Mouse (Mus musculus) left cerebral cortex, adult 11 months (tissue): ENCODE data around the gene Wnt9a.

ENCODE experiments used
- DNase-seq: peaks from one replicate; pipeline ENCODE4 v3.0.0; 2022; ENCODE audit warnings: low spot score

The Wnt9a gene

DNA sequence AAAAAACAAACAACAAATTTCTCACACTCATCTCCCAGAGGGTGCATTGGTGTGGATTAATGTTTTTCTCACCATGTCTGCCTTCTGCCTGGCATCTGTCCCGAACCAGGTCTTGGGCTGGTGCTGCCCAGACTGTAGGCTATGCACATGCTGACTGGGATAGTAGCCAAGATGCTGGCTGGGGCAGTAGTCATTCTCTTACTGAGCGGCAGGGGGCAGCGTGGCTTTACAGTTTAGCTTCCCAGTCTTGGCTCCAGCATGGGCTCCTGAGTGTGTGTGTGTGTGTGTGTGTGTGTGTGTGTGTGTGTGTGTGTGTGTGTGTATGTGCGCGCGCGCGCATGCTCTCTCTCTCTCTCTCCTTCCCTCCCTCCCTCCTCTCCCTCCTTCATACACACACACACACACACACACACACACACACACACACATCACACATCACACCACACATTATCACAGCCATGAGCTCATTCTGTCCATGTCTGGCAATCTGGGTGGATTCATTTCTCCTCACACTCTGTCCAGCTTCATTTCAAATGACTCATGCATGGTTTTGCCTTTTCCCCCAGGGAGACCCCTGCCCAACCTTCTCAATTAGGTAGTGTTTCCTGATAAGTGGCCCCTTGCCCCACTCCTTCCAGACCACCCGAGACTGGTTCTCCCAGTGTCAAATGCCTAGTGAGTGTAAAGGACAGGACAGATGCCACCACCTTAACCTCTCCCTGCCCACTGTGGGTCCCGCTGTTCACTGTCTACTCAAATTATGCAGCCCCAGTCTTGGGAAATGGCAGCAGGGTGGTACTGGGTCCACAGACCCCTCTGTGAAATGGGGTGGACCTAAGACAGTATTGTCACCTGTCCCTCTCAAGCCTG, 3.8 kb upstream of the Wnt9a start:
- peak; percentile 81 for DNase-seq

GRCm38 (mm10) chr11:59305008-59305820, 1.5 kb upstream of the Wnt9a start:
- DNase-seq = no peak

DNA sequence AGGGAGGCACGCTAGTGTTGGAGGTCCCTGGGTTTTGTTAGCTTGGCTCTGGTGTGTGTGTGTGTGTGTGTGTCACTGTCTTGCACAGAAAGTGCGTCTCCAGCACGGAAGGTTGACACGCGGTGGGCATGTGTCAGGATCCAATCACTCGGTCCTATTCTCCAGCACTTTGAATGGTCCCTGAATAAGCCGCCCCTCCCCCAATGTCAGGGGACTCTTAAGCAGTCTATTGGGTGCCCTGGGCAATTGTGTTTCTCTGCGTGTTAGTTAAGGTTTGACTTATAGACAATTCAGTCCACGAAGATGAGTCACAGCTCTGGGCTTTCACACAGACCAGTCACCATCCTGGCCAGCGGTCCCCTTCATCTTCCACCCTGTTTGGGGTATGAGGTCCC, 910 bp upstream of the Wnt9a start:
- DNase-seq = no peak

GRCm38 (mm10) chr11:59307422-59308163, 865 bp downstream of the Wnt9a start:
- no peak for DNase-seq

DNA sequence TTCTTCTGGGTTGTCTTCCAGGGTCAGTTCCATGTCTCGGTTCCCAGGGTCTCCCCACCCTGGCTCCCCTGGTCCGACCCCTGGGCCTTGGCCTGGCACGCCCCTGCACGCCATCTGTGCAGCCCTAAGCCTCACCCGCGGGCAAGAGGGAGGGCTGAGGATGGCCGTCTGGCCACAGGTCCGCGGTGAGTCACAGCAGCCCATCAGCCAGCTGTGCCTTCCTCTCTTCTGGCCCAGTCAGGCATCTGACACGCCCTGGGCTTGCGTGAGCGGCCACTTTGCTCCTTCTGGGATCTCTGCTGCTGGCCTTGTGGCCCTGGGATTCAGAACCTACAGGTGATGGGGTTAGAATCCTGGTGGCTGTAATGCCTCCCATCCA, 1.4 kb downstream of the Wnt9a start:
- no peak for DNase-seq

GRCm38 (mm10) chr11:59308625-59309024, 1.9 kb downstream of the Wnt9a start:
- no peak for DNase-seq

DNA sequence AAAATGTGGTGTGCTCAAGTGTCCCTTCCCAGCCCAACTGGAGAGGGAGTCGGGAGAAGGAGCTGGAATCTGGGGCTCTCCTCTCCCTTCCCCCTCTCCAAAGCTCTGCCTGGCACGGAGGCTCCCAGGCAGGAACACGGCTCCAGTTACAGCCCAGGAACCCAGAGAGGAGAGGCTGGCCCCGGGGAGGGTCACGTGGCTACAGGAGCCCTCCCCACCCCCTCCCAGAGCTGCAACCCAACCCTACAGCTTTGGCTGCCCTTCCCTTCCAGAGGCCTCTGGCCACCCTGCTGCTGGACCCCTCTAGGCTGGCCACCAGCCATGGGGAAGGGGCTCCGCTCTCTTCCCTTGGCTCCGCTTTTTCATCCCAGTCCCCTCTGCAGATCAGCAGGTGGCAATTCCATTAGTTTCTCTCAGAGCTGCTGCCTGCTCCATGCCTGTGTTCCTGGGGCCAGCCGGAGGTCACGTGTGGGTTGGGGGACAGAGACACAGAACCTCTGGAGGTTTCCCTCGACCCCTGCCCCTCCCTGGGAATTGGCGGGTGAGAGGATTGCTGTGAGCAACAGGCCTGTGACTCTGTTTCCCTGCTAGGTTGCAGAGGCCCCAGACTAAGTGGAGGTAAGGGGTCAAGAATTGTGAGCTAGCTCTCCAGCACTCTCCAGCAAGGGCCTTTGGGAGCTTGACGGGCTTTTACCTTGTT, 2.5 kb downstream of the Wnt9a start:
- DNase-seq = no peak

DNA sequence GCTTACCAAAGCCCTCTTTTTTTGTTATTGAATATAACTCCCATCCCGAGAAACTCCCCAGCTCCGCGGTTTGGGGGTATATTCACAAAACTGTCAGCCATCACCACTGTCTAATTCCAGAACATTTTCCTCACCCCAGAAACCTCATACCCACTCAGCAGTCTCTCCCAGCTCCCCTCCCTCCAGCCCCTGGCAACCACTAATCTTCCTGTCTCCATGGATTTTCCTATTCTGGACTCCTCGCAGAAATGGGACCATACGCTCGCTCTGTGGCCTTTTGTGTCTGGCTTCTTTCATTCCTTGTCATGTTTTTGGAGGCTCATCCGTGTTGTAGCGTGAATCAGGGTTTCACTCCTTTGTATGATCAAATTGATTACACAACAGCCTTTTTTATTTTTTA, 3.2 kb downstream of the Wnt9a start:
- DNase-seq = no peak

DNA sequence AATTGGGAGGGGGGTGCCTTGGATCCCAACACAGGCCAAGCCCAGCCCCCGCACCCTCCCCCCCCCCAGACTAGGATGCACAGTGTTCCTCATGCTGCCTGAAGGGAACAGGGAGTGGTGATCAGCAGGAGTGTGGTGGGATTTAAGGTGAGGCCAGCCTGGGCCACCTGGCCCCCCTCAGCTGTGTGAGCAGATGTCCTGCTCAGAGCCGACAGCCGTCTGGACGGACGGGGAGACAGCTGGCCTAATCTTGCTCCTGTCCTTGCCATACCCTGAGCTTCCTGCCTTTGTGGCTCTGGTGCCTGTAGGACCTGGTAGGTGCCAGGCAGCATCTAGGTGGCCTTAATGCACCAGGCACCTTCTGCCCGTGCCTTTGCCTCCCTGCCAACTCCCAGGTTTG, 5.3 kb downstream of the Wnt9a start:
- no peak for DNase-seq

DNA sequence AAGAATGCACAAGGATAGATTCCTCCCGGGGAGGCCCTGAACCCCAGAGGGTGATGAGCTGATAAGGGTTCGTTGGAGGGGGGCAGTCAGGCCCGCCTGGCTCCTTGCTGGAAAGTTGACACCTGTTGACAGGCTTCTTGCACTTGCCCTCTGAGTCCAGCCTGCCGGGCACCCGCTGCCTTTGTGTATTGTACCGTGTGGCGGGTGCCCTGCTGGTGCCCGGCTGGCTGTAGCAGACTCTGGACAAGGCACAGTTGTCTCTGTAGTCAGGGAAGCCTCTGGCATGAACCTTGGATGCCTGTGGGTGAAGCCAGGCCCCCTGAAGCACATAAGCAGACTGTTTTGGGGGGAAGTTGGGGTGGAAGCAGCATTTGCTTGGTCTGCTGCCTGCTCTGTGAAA, 5.8 kb downstream of the Wnt9a start:
- no peak for DNase-seq

- no peak for DNase-seq
Measured at GRCm38 (mm10) chr11:59313029-59313811, 6.5 kb downstream of the Wnt9a start.

GRCm38 (mm10) chr11:59313944-59314343, 7.2 kb downstream of the Wnt9a start:
- DNase-seq = no peak

DNA sequence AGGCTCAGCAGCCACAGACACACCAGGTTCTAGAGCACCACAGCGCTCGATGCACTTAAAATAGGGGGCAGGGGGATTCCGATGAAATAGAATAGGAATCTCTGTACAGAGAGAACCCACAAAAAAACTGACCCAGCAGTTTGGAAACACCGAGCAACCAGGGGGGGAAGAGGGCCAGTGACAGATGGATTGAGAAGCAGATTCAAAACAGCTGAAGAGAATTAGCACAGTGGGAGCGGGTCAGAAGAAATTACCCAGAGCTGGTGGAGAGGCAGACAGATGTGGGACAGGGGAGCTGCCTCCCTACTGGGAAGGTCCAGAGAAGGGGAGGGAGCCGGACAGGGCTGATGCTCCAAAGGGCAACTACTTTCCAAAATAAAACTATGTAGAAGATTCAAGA, 9.8 kb downstream of the Wnt9a start:
- no peak for DNase-seq

- DNase-seq = no peak
Measured at GRCm38 (mm10) chr11:59322988-59323387, 16.3 kb downstream of the Wnt9a start.

DNA sequence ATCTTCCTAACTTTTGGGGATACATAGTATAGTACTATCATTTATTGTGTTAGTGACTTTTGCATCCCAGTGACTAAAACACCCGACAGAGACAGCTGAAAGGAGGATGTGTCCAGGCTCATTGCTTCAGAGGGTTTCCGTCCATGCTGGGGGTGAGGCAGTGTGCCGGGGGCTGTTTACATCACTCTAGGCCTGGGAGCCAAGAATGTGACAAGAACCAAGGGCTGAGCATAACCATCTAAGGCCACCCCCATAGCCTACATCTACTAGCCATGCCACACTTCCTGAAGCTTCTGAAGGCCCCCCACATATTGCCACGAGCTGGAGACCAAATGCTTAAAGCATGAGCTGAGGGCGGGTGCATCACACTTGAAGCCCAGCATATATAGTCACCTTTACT, 18.0 kb downstream of the Wnt9a start:
- DNase-seq = no peak

DNA sequence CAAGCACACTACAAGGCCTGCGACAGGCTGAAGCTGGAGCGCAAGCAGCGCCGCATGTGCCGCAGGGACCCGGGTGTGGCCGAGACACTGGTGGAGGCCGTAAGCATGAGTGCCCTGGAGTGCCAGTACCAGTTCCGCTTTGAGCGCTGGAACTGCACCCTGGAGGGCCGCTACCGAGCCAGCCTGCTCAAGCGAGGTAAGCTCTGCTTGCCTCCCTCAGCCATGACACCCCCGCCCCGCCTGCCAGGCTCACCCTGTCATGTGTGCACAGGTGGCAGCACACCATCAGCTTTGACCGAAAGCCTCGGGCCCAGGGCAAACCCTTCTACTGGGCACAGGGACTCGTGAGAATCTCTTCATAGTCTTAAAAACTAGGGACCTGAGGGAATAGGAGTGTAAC, 20.9 kb downstream of the Wnt9a start:
- no peak for DNase-seq

DNA sequence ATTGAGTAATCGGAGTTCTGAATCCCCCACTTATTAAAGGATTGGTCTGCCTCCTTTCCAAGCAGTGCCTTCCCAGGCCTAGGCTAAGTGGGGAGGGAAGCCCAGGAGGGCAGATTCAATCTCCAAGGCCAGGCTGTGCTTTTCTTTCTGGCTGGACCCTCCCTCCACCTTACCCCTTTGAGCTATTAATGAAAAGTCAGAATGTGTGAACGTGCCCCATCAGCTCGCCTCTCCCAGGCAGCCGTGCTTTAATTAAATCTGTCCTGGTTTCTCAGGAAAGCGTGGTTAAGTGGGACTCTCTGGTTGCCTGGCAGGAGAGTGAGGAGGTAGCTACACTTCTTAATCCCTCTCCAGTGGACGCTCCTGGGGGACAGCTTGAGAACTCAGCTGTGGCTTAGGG, 22.9 kb downstream of the Wnt9a start:
- DNase-seq = no peak

DNA sequence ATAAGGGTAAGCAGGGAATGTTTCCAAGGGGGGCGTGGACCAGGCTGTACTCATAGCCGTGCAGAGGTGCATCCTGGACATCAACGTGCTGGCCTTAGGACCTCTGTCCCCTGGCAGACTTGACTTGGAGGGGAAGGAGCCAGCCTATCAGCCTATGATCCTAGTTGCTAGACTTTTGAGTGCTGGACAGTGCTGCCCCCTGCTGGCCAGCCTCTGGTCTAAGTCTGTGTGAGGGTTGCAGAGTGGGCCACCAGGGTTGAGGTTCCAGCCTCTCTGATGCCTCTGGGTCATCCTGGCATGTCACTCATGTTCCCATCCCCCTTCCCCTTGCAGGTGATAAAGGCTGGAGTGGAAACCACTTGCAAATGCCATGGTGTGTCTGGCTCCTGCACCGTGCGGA, 23.8 kb downstream of the Wnt9a start:
- DNase-seq = no peak

DNA sequence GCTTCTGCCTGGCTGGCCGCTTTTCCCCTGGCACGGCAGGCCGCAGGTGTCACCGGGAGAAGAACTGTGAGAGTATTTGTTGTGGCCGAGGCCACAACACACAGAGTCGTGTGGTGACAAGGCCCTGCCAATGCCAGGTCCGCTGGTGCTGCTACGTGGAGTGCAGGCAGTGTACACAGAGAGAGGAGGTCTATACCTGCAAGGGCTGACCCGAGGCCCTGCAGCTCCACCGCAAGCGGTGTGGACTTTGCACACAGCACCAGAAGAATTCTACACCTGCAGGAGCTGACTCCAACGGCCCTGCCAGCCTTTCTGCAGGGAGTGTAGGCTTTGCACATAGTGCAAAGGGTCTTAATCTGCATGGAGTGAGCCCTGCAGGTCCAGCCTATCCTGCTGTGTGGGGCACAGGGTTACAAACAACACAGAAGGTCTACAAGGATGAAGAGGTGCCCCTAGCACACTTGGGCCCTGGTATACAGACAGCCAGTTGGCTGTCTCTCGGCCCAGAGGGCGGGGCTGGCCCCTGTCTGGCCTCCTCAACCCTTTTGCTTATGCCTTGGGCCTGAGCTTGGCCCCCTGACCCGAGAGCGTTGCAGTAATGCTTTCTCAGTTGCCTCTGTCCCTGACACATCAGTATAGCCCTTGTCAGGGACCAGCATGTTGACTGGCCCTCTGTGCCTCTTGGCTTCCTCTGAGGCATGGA, 24.6 kb downstream of the Wnt9a start:
- DNase-seq = no peak

DNA sequence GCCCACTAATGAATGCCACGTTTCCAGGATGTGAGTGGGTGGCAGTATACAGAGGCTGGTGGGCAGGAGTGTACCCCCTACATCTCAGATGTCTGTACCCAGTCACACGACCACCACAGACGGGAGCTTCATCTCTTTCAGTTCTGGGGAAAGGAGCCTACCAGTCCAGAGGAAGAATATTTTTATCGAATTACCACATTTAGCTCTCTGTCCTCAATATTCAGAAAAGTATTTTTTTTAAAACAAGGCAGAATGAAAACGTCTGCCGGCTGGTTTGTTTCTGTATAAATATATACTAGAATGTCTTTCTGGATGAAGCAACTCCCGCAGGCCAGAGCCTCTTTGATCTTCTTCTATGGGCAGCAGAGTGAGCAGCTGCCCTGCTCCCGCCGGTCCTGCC, 26.2 kb downstream of the Wnt9a start:
- DNase-seq = no peak

- DNase-seq = no peak
Measured at GRCm38 (mm10) chr11:59335150-59335549, 28.4 kb downstream of the Wnt9a start.
